Mouse (Mus musculus): Measurements from ENCODE around the gene Zmym4.
"Not testable (repeated sequence)": the region's sequence is repeated elsewhere in the genome, so short reads cannot be mapped to it uniquely, and the experiment has no call there.

The Zmym4 gene

GRCm38 (mm10) chr4:126967864-126968821, at the start of gene Zmym4:
Gene Zmym4, minus strand, starts transcription at chr4:126968135.
- peak; percentile 95 for DNase-seq

- no peak for DNase-seq
These were observed 48.4 kb upstream of the Zmym4 start for GRCm38 (mm10) chr4:127016366-127016765.

- DNase-seq: peak; percentile 84
These were observed 47.5 kb upstream of the Zmym4 start for GRCm38 (mm10) chr4:127015294-127015993.

GRCm38 (mm10) chr4:127005113-127005936, 37.4 kb upstream of the Zmym4 start:
- peak; percentile 67 for DNase-seq

- DNase-seq: no peak
These were observed 36.4 kb upstream of the Zmym4 start for GRCm38 (mm10) chr4:127004384-127004783.

GRCm38 (mm10) chr4:127000601-127001105, 32.7 kb upstream of the Zmym4 start:
- no peak for DNase-seq

- DNase-seq: not testable (repeated sequence)
These were observed 31.4 kb upstream of the Zmym4 start for GRCm38 (mm10) chr4:126999372-126999771.

GRCm38 (mm10) chr4:126992356-126992755, 24.4 kb upstream of the Zmym4 start:
- DNase-seq: no peak

- no peak for DNase-seq
These were observed 22.6 kb upstream of the Zmym4 start for GRCm38 (mm10) chr4:126990553-126990952.

- DNase-seq: no peak
These were observed 20.6 kb upstream of the Zmym4 start for GRCm38 (mm10) chr4:126988503-126988902.

- DNase-seq: no peak
These were observed 18.8 kb upstream of the Zmym4 start for GRCm38 (mm10) chr4:126986768-126987167.

- DNase-seq: not testable (repeated sequence)
These were observed 16.0 kb upstream of the Zmym4 start for GRCm38 (mm10) chr4:126983736-126984525.

- no peak for DNase-seq
These were observed 15.4 kb upstream of the Zmym4 start for GRCm38 (mm10) chr4:126983321-126983720.

GRCm38 (mm10) chr4:126978706-126979105, 10.8 kb upstream of the Zmym4 start:
- no peak for DNase-seq

GRCm38 (mm10) chr4:126977467-126977866, 9.5 kb upstream of the Zmym4 start:
- no peak for DNase-seq

- no peak for DNase-seq
These were observed 583 bp downstream of the Zmym4 start for GRCm38 (mm10) chr4:126967241-126967863.

- no peak for DNase-seq
These were observed 9.3 kb downstream of the Zmym4 start for GRCm38 (mm10) chr4:126958682-126959081.

GRCm38 (mm10) chr4:126958261-126958660, 9.7 kb downstream of the Zmym4 start:
- no peak for DNase-seq

GRCm38 (mm10) chr4:126957434-126957833, 10.5 kb downstream of the Zmym4 start:
- DNase-seq: no peak

GRCm38 (mm10) chr4:126950801-126951200, 17.1 kb downstream of the Zmym4 start:
- DNase-seq: not testable (repeated sequence)

- no peak for DNase-seq
These were observed 24.5 kb downstream of the Zmym4 start for GRCm38 (mm10) chr4:126943421-126943820.
